Mouse (Mus musculus) myocyte (in vitro differentiated cells): ENCODE results near the gene Gm1043.

Experiments
- E2F4 ChIP-seq: IDR thresholded peaks from one replicate; pipeline ENCODE4 v1.6.1; 2011; ENCODE audit warnings: mild to moderate bottlenecking, control low read depth, moderate library complexity; ENCODE audit not compliant: insufficient read depth
- POLR2A ChIP-seq: IDR thresholded peaks from one replicate; pipeline ENCODE4 v1.6.1; 2011; ENCODE audit warnings: low read depth, mild to moderate bottlenecking, control low read depth, moderate library complexity; ENCODE audit not compliant: insufficient read length
- POLR2AphosphoS2 ChIP-seq: IDR thresholded peaks from one replicate; pipeline ENCODE4 v1.6.1; 2011; ENCODE audit warnings: low read depth, control low read depth; ENCODE audit not compliant: insufficient read length

DNA sequence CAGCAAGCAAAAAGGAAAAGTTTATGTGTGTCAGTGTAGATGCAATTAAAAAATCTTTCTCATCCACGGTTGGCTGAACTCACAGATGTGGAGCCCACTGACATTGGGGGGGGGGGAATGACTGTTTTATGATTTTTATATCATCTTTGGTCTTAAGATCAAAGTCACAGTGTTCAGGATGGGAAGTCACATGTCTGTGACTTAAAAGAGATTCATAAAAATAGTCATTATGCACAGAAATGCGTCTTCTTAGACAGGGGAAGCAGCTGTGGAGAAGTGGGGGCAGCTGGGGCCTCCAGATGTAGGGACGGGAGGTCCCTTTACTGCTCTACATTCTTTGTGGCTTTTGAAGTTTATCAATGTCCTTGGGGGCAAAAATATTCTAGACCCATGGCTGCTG is 28.7 kb upstream of the Gm1043 start:
- no peak for TF ChIP-seq POLR2A
- no peak for TF ChIP-seq E2F4
- TF ChIP-seq POLR2AphosphoS2, result no peak
